Mouse (Mus musculus) B cell, adult 2 months (primary cell): ENCODE data around the gene Rps9.
A peak's percentile ranks its signal among the peaks of the same experiment; 100 is the strongest.
"Not testable (repeated sequence)": the region's sequence is repeated elsewhere in the genome, so short reads cannot be mapped to it uniquely, and the experiment has no call there.

Experiments
- DNase-seq, 2 experiments: peaks; one replicate each; pipeline ENCODE4 v3.0.0; 2022

The Rps9 gene

GRCm38 (mm10) chr7:3698471-3698870, 5.3 kb upstream of the Rps9 start:
- DNase-seq = no peak

- DNase-seq = no peak
Observed at GRCm38 (mm10) chr7:3703148-3703878, 480 bp upstream of the Rps9 start.

- no peak for DNase-seq
Observed at GRCm38 (mm10) chr7:3704475-3704874, 682 bp downstream of the Rps9 start.

- DNase-seq = not testable (repeated sequence)
Observed at GRCm38 (mm10) chr7:3705461-3705860, 1.7 kb downstream of the Rps9 start.

- no peak for DNase-seq
Observed at GRCm38 (mm10) chr7:3705911-3706310, 2.1 kb downstream of the Rps9 start.

- no peak for DNase-seq
Observed at GRCm38 (mm10) chr7:3706343-3706934, 2.6 kb downstream of the Rps9 start.

- peak; percentile 40 to 49 for DNase-seq
Observed at GRCm38 (mm10) chr7:3707027-3707426, 3.2 kb downstream of the Rps9 start.

- no peak for DNase-seq
Observed at GRCm38 (mm10) chr7:3707568-3708413, 4.0 kb downstream of the Rps9 start.

- not testable (repeated sequence) for DNase-seq
Observed at GRCm38 (mm10) chr7:3708447-3708980, 4.7 kb downstream of the Rps9 start.

- no peak for DNase-seq
Observed at GRCm38 (mm10) chr7:3709000-3709399, 5.2 kb downstream of the Rps9 start.

- no peak for DNase-seq
Observed at GRCm38 (mm10) chr7:3712264-3712942, 8.6 kb downstream of the Rps9 start.

GRCm38 (mm10) chr7:3715249-3715648, 11.5 kb downstream of the Rps9 start:
- no peak for DNase-seq

- peak; percentile 40 to 56 for DNase-seq
Observed at GRCm38 (mm10) chr7:3720268-3720667, 16.5 kb downstream of the Rps9 start, which contains the start of gene Pirb. TSS of gene Pirb (minus strand) at chr7:3720391.

GRCm38 (mm10) chr7:3725459-3725858, 21.7 kb downstream of the Rps9 start:
- not testable (repeated sequence) for DNase-seq

GRCm38 (mm10) chr7:3732675-3733074, 28.9 kb downstream of the Rps9 start:
- DNase-seq = not testable (repeated sequence)
